Mouse (Mus musculus) liver, adult 2 months (tissue): ENCODE data around the gene Acap3. TPM values are rescaled to one million over a fixed set of nuclear protein-coding genes. Genes with fewer than 3 reads are reported as not detected.

Source experiments
- DNase-seq: peaks from one replicate; pipeline ENCODE4 v3.0.0-alpha.2; 2011; ENCODE audit warnings: low read depth, low spot score; ENCODE audit errors: extremely low read depth
- H3K27ac ChIP-seq: fragments of 200-500 bp; replicated peaks from 2 replicates; pipeline ENCODE4 v1.5.1; 2012; ENCODE audit warnings: low read depth, mild to moderate bottlenecking, control low read depth, inconsistent platforms, low read length; ENCODE audit not compliant: insufficient read depth
- H3K27me3 ChIP-seq: fragments of 200-500 bp; 2 replicates; pipeline ENCODE4 v1.6.1; 2012; ENCODE audit warnings: mild to moderate bottlenecking, moderate library complexity, low read length, inconsistent platforms; ENCODE audit not compliant: control insufficient read depth, insufficient read depth
- H3K36me3 ChIP-seq: fragments of 200-500 bp; 2 replicates; pipeline ENCODE4 v1.6.1; 2012; ENCODE audit warnings: low read length, inconsistent platforms; ENCODE audit not compliant: control insufficient read depth, insufficient read depth
- H3K4me1 ChIP-seq: fragments of 200-500 bp; 2 replicates; pipeline ENCODE4 v1.6.1; 2011; ENCODE audit warnings: low read length; ENCODE audit not compliant: control insufficient read depth, insufficient read depth
- H3K4me3 ChIP-seq: fragments of 200-500 bp; 2 replicates; pipeline ENCODE4 v1.5.1; 2011; ENCODE audit warnings: low read depth, mild to moderate bottlenecking, control low read depth, low read length, moderate library complexity; ENCODE audit not compliant: insufficient read depth
- H3K79me2 ChIP-seq: fragments of 200-500 bp; 2 replicates; pipeline ENCODE4 v1.6.1; 2012; ENCODE audit warnings: inconsistent platforms, mild to moderate bottlenecking, low read length, moderate library complexity; ENCODE audit not compliant: control insufficient read depth, insufficient read depth
- H3K9ac ChIP-seq: fragments of 200-500 bp; 2 replicates; pipeline ENCODE4 v1.6.1; 2012; ENCODE audit warnings: low read depth, mild to moderate bottlenecking, control low read depth, inconsistent platforms, low read length
- CTCF ChIP-seq: fragments of 200-500 bp; IDR thresholded peaks from 2 replicates; pipeline ENCODE4 v1.5.1; 2011; ENCODE audit warnings: low read depth, low read length, control low read depth
- POLR2A ChIP-seq: fragments of 200-500 bp; IDR thresholded peaks from 2 replicates; pipeline ENCODE4 v1.6.1; 2011; ENCODE audit warnings: low read length, control low read depth; ENCODE audit not compliant: insufficient read depth; ENCODE audit errors: extremely low read depth
- WGBS: fragments of 180-500 bp; shearing (Covaris S2); methylation state at CpG from one replicate; pipeline ENCODE4 v1.1.7; 2018; 5-methylcytosine and 5-hydroxymethylcytosine counted together
- polyA plus RNA-seq: library from polyadenylated mRNA; depleted of rRNA; stranded (reverse); fragments of >200 nt; gene quantifications from 2 replicates; pipeline ENCODE4 v1.2.3, GENCODE M21; 2012
- total RNA-seq: library from RNA; depleted of rRNA; stranded (reverse); fragments of >200 nt; gene quantifications from 2 replicates; pipeline ENCODE4 v1.2.3, GENCODE M21; 2014

The Acap3 gene
- total and polyA plus RNA-seq, 2 experiments: 2.5 to 6.9 TPM

- TF ChIP-seq CTCF (no peak), POLR2A (no peak)
- no peak for DNase-seq
- H3K36me3 ChIP-seq: no peaks in the 10 kb centered on the region
- no peaks in the 10 kb centered on the region for H3K4me1 ChIP-seq
- 64% methylated on average over 3 of the region's 3 CpGs for WGBS
- no peaks in the 10 kb centered on the region for H3K79me2 ChIP-seq
- H3K9ac ChIP-seq: no peak overlapping the region
- H3K27ac ChIP-seq: no peak overlapping the region
- H3K27me3 ChIP-seq: no peaks in the 10 kb centered on the region
- H3K4me3 ChIP-seq: no peak overlapping the region
These were observed 9.6 kb downstream of the Acap3 start for GRCm38 (mm10) chr4:155901205-155901604.

GRCm38 (mm10) chr4:155903246-155903645, 11.6 kb downstream of the Acap3 start:
- Histone ChIP-seq H3K4me3 (no peak overlapping the region), H3K9ac (no peak overlapping the region), H3K36me3 (no peaks in the 10 kb centered on the region), H3K27ac (no peak overlapping the region), H3K4me1 (no peaks in the 10 kb centered on the region), H3K79me2 (no peaks in the 10 kb centered on the region), H3K27me3 (no peaks in the 10 kb centered on the region)
- 95% methylated on average over 13 of the region's 13 CpGs for WGBS
- TF ChIP-seq POLR2A: no peak
- no peak for TF ChIP-seq CTCF
- DNase-seq: no peak

- WGBS: 95% methylated on average over 13 of the region's 13 CpGs
- no peaks in the 10 kb centered on the region for H3K36me3 ChIP-seq
- no peaks in the 10 kb centered on the region for H3K27me3 ChIP-seq
- H3K9ac ChIP-seq: no peak overlapping the region
- peak; percentile 27 for DNase-seq
- H3K4me1 ChIP-seq: no peaks in the 10 kb centered on the region
- TF ChIP-seq CTCF (peak; percentile 48), POLR2A (no peak)
- no peak overlapping the region for H3K4me3 ChIP-seq
- no peak overlapping the region for H3K27ac ChIP-seq
- H3K79me2 ChIP-seq: no peaks in the 10 kb centered on the region
These were observed 12.9 kb downstream of the Acap3 start for GRCm38 (mm10) chr4:155904318-155905102.

GRCm38 (mm10) chr4:155905634-155906033, 14.0 kb downstream of the Acap3 start:
- TF ChIP-seq POLR2A (no peak), CTCF (no peak)
- Histone ChIP-seq H3K79me2 (no peaks in the 10 kb centered on the region), H3K27me3 (no peaks in the 10 kb centered on the region), H3K4me1 (no peaks in the 10 kb centered on the region), H3K4me3 (no peak overlapping the region), H3K9ac (no peak overlapping the region), H3K27ac (no peak overlapping the region), H3K36me3 (no peaks in the 10 kb centered on the region)
- DNase-seq: no peak
- WGBS: 93% methylated on average over 13 of the region's 13 CpGs

- no peaks in the 10 kb centered on the region for H3K79me2 ChIP-seq
- H3K27me3 ChIP-seq: no peaks in the 10 kb centered on the region
- no peaks in the 10 kb centered on the region for H3K36me3 ChIP-seq
- no peak overlapping the region for H3K9ac ChIP-seq
- no peak overlapping the region for H3K27ac ChIP-seq
- H3K4me1 ChIP-seq: no peaks in the 10 kb centered on the region
- 91% methylated on average over 9 of the region's 9 CpGs for WGBS
- no peak for DNase-seq
- TF ChIP-seq POLR2A (no peak), CTCF (no peak)
- no peak overlapping the region for H3K4me3 ChIP-seq
These were observed 14.5 kb downstream of the Acap3 start for GRCm38 (mm10) chr4:155906125-155906524.

GRCm38 (mm10) chr4:155907003-155907402, 15.4 kb downstream of the Acap3 start:
- Histone ChIP-seq H3K36me3 (no peaks in the 10 kb centered on the region), H3K9ac (no peak overlapping the region), H3K27me3 (no peaks in the 10 kb centered on the region), H3K4me1 (no peaks in the 10 kb centered on the region), H3K4me3 (no peak overlapping the region), H3K79me2 (no peaks in the 10 kb centered on the region), H3K27ac (no peak overlapping the region)
- no peak for DNase-seq
- TF ChIP-seq CTCF (no peak), POLR2A (no peak)
- WGBS: 55% methylated on average over 11 of the region's 11 CpGs
